Mouse (Mus musculus): ENCODE data around the gene Lrrc32.

Lrrc32 gene

DNA sequence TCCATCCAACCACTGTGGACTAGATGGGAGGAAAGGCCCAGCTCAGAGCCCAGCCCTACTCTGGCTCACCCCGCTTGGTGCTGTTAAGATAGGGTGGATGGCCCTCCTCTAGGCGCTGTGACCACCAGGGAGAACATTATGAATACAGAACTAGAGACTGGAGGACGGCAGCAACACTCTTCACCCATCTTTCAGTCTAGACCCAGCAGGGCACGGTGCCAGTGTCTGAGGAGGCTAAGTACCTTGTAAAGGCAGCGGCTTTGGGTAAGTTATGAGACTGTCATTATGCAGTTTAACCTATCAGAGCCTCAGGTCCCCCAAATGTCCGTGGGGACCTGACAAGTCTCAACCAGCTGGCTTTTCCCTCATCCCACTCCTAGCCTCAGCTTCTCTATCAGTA lies at the start of gene Lrrc32:
Gene Lrrc32, plus strand, starts transcription at position 153 of the 400 bp plus-strand sequence.
- DNase-seq (ENCODE audit: low read depth, low spot score), result no peak

DNA sequence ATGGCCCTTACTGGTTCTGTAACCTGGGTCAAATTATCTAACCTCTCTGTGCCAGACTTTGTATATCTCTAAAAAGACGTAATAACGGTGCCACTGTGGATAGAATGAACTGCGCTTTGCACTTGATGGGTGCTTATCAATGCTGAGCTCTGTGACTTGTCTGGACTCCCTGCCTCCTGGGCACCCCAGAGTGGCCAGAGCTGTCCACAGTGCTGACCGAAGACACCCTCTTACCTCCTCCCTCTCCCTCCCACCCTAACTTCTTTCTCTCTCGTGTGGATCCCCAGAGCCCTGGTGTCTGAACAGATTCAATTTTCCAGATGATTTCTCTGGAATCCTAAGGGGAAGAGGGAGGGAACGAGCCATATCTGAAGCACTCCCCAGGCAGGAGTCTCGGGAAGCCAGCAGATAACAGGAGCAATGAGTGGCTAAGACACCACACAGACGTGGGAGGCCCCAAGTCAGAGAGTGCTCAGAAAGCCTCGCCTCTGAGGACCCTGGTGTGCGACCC lies 49.1 kb upstream of the Lrrc32 start, which contains the start of gene Gucy2d:
Gene Gucy2d, plus strand, starts transcription at position 461 of the 511 bp plus-strand sequence.
- no peak for DNase-seq (ENCODE audit: low read depth, low spot score)

DNA sequence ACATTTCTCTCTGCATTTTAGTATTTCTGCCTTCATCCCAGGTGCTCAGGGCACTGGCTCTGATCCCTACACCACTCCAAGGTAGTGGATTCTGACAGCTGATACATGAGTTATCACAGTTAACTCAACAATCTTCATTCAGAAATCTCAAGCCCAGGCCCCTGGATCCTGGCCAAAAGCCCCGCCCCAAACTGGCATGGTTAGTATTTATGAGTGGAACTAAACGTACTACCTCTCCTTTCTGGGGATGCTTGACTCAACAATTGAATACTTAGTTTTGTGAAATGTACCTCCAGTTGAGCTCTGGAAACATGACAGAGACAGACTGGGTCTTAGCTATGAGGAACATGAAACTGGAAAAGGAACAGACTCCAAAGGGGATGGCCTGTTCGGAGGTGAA lies 42.2 kb upstream of the Lrrc32 start:
- no peak for DNase-seq (ENCODE audit: low read depth, low spot score)

DNA sequence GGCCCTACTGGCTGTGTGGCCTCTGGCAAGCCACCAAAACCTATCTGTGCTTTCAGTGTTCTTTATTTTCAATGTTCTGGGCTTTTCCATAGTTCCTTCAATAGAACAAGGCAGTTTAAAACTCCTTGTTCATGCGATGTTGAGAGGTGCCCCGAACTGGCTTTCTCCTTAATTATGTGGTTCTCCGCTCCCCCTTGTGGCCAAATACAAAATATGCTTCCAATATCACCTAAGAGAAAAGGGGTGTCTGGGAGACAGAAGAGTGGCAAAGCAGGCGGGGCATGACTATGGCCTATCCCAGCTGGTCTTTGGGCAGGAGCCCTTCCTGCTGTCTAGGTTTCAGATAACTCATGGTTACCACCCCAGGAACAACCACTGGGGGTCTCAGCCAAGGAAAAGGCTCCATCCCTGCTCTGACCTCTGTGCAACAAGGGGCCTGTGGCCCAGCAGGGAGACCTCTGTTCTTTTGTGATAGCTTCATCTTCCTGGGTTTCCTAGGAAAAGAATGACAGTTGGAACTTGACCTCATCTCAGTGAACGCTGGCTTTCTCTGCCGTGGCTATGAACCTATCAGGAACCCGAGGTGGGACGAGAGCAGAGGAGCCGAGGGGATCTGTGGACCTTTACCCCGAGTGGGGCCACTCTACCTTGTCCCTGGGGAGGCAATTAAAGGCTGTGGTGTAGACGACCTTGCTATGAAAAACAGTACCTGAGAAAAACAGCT lies 41.3 kb upstream of the Lrrc32 start:
- DNase-seq (ENCODE audit: low read depth, low spot score), result no peak

DNA sequence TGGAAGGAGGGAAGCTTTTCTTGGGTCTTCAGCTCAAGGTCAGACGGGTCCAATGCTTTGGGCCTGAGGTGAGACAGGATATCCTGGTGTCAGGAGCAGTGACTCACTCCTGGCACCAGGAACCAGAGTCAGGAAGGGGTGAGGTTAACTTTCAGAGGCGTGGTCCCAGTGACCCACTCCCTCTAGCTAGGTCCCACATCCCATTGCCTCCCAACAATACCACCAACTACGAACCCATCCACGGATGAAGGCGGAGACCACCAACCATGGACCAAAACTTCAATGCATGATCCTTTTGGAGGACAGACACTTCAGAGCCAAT lies 40.8 kb upstream of the Lrrc32 start:
- no peak for DNase-seq (ENCODE audit: low read depth, low spot score)

DNA sequence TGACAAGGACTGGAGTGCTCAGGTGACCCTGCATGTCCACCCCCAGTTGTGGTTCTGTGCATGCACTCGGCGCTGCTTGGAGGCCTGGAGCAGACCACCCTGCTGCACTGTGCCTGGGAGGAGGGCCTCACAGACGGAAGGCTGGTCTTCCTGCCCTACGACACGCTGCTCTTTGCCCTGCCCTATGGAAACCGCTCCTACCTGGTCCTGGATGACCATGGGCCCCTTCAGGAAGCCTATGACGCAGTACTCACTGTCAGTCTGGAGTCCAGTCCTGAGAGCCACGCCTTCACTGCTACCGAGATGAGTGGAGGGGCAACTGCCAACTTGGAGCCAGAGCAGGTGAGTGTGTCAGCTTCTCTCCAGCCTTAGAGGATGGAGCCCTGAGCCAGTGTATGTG lies 39.4 kb upstream of the Lrrc32 start:
- no peak for DNase-seq (ENCODE audit: low read depth, low spot score)

DNA sequence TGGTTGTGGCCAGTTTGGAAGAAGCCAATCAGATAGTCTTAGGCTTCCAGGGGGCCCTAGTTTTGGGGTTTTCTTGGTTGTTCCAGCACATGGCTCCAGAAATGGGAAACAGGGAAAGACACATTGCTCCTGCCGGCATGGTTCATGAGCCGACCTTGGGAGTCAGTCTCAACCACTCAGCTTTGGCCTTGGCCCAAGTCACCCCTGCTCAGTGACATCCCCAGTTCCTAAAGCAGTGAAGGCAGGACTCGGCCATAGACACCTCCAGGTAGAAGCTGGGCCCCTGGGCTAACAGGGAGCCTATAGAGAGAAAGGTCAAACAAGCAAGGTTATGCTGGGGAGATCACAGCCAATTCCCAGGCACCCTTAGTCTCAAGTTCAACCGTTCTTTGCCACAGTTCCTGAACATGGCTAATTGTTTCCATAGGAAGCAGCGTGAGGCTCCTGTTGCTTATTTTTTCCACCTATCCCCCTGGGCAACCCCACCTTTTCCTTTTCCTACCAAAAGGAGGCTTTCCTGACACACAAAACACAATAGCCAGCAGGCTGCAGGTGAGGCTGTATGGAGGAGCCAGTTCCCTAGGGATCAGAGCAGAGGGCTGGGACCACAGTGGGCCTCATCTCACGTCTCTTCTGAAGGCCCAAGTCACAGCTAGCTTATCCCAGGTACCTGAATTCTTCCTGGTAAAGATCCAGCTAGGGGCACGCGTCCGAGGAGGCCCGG lies 34.5 kb upstream of the Lrrc32 start:
- DNase-seq (ENCODE audit: low read depth, low spot score), result no peak

DNA sequence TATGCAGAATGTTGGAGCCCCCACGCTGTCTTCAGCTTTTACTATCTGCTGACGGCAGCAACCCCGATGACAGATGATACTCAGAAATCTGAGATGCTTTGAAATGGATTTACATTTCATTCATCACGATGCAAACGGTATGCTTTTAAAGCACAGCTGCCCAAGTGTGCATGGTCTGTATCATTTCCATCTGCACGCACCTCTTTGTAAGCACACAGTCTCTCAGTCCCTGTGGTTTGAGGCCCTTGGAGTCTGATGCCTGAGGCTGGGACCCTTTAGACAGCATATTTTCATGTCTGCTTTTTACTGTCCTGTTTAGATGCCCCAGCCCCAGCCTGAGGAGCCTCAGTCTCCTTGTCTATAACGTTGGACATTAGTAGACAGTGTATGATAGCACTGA lies 28.8 kb upstream of the Lrrc32 start:
- no peak for DNase-seq (ENCODE audit: low read depth, low spot score)

DNA sequence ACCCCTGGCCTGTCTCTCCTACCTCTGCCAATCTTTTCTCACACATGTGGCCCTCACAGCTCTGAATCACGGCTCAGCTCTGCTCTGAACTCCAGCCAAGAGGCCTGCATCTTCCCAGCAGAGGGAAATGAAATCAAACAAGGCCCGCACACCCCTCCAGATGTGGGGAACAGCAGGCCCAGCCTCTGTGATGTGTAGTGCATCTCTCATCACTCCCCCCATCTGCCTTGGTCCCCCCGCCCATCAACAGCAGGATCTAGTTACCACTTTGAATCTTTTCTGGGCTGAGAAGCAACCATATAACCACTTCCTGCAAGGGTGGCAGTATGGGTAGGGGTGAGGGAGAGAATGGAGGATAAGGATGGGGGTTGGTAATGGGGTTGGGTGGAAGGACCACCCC lies 20.0 kb upstream of the Lrrc32 start:
- no peak for DNase-seq (ENCODE audit: low read depth, low spot score)

DNA sequence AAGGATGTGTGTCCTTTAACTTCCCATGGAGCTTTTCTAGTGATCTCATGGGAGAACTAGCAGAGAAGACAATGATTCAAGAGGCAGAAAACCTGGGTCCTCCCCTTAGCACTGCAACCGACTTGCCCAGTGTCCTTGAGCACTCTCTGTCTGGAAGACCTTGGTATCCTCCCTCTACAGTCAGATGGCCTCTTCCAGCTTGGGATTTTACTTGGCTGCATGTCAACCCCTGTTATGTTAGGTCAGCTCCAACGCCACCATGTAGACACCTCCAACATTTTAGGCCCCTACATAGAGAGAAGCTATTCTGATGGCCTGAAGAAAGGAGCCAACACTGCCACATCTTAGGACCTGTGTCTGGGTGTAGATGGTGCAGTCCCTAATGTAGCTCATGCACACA lies 16.6 kb upstream of the Lrrc32 start:
- DNase-seq (ENCODE audit: low read depth, low spot score), result no peak

DNA sequence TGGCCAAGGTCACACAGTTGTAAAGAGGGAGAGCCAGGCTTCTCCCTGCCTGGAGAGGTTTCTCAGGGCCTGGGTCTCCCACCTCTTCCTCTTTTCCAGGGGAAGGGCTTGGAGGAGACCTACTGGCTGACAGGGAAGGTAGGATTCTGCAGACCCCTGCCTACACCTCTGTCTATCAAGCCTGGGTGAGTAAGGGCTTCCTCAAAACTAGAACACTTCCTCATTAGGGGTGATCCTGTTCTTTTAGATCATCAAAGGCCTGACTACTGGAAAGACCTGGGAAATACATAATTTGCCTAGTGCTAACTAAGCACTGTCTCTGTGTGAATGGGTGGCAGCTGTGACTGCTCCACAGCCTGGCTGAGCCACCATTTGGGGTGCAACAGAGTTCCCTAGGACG lies 14.5 kb upstream of the Lrrc32 start:
- no peak for DNase-seq (ENCODE audit: low read depth, low spot score)

DNA sequence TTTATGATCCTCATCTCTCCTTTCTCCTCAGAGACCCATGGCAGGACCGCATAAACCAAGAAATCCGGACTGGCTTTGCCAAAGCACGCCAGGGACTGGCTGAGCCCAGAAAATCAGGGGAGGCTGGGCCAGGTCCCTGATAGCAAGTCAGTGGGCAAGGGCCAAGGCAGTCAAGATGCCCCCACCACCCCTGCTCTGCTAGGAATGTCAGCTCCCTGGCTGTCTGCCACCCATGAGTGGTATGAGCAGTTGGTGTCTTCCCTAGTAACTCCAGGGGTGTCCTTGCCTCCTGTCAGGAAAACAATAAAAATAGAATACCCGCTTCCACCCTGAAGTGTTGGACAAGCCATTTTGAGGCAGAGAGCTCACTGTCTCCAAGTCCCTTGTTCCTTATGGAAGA lies 11.9 kb upstream of the Lrrc32 start:
- no peak for DNase-seq (ENCODE audit: low read depth, low spot score)

DNA sequence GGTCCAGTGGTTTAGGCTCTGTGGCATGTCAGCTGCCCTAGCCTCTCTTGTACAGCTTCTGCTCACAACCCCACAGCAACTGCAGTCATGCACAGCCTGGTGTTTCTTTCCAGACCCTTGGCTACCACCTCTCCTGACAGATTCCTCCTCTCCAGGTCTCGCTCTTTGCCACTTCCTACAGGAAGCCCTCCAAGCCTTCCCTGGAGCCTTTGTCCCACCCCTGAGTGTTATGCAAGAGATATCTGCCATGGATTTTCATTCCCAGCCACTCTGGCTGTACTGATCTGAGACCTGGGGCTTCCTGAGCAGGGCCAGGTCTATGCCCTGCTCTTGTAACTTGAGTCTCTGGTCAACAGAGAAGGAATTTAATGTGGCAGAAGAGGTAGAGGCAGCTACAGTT lies 8.6 kb upstream of the Lrrc32 start:
- DNase-seq (ENCODE audit: low read depth, low spot score), result no peak

DNA sequence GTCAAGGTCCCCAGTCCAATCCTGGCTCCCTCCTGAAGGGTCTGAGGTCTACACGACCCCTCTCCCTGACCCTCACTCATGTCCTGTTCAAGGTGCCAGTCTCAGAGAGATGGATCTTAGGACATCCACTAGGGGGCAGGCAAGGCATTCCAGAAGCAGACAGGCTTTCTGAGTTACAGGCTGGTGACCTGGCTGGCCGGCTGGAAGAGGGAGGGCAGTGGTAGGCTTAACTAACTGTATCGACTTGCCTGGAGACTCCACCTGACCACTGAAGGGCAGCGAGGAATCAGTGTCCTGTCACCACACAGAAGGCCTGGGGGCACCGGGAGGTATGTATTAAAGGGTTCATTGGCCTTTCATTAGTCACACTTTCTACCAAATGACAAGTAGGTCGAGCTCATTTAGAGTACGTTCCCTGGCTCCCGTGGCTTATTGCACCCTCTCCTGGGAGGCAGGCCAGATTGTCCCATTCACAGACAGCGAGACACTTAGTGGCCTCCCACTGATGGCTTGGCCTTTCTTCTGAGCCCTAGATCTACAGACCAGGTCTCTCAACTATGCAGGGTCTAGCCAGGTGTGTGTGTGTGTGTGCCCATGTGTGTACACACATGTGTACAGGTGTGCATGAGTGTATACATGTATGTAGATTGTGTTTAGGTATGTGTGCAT lies 7.9 kb upstream of the Lrrc32 start:
- peak; percentile 74 for DNase-seq (ENCODE audit: low read depth, low spot score)

DNA sequence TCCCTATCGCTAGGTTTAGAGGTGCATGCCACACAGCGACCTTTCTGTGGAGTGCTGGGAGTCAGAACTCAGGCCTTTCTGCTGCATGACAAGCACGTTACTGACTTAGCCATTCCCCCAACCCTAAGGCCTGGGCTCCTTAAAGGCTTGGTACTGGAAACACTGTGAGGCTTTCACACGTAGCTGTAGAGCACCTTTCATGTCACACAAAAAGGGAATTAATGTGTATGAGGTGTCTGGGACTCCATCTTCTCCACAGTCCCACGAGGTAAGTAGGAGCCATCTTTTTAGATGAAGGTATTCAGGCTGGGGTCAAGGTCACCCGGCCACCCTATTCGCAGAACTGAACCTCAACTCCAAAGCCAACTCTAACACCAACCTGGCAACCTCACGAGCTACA lies 7.2 kb upstream of the Lrrc32 start:
- DNase-seq (ENCODE audit: low read depth, low spot score), result no peak

DNA sequence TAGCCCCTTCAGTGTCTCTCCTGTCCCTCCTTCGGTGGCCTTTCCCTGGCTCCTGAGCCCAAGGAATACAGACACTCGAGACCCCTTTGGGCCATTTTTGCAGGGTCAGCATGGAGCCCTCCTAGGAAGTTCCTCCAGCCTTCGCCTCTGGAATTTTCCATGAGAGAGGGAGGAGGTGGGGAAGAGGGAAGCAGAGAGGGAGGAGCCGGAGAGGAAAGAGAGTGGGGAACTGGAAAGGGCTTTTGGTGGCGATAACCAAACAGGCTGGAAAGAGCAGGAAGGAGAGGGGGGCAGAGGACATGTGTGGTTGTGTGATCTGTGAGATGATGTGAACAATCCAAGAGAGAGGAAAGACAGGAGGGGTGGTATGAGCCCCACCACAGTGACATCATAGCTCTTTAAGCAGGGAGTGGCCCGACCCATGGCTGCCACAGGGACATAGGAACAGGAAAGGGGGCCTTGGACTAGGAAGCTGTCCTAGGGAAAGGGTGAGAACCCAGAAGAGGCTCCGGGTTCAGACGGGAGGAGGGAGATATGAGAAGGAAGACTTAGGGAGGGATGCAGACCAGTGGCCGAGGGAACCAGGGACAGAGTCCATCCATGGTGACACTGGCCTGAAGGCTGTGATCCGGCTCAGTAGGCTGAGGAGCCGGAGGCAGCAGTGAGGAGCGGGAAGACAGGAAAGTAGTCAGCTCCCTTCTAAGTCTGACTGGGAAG lies 6.4 kb upstream of the Lrrc32 start:
- DNase-seq (ENCODE audit: low read depth, low spot score), result no peak

DNA sequence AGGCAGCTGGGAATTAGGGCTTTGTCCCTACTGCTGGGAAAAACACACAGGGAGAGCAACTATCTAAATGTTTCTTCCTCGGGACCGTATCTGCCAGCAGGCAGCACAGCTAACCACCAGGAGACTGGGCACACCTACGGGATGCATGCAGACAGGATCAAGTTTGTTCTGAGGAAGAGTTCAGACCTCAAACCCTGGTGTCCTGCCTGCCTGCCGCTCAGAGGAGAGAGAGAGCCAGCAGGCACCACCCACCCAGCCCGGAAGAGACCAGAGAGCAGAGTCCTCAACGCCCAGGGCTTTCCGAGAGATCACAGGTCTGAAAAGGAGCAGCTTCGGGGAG lies 5.8 kb upstream of the Lrrc32 start:
- DNase-seq (ENCODE audit: low read depth, low spot score), result no peak

DNA sequence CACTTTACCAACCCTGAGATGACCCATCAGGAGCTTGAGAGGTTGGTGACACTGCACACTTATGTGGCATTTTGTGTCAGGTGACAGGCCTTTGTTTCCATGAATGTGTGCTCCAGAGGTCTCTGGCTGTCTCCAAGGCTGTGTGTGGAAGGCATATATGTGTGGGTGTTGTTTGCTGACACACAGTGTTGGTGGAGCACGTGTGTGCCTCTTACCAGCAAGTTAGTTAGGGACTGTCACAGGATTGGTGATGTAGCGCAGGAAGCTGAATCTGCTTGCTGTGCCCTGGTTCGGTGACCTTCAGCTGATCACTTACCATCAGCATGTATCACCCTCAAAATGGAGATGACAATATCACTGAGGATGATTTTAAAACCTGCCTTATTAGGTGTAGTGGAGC lies 4.2 kb upstream of the Lrrc32 start:
- no peak for DNase-seq (ENCODE audit: low read depth, low spot score)

DNA sequence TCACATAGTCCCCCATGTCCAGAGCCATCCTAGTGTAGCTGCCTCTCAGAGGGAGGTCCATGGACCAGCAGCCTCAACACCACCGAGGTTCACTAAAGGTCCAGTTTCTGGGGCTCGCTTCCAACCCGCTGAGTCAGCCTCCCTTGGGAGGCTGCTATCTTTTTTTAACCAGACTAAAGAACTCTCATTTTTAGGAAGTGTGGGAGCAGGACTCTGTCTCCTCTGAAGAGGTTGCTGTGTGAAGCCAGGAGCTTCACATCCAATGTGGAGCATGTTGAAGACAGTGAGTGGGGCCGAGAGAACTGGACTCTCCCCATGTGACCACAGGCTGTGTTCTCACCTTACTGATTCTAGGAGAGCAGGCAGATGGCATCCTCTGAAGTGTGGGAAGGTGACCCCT lies 3.6 kb upstream of the Lrrc32 start:
- DNase-seq (ENCODE audit: low read depth, low spot score), result no peak

DNA sequence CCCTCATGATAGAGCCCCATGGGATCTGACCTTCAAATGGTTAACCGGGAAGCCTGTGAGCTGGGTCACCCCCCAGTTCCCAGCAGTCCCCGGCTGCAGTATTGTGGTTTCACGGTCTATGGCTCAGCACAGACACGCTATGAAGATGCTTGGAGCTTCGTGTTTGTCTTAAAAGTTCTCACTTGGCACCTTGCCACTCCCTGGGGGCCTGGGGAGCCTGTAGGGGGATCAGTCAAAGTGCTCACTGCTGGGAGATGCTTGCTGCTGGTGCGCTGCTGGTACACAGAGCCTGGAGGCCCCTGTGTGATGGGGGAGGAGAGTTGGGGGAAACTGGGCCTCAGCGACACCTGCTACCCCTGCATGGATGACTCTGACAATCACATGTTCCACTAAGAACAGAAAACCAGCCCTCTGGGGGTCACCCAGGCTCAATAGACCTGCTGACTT lies 2.6 kb upstream of the Lrrc32 start:
- DNase-seq (ENCODE audit: low read depth, low spot score), result no peak

DNA sequence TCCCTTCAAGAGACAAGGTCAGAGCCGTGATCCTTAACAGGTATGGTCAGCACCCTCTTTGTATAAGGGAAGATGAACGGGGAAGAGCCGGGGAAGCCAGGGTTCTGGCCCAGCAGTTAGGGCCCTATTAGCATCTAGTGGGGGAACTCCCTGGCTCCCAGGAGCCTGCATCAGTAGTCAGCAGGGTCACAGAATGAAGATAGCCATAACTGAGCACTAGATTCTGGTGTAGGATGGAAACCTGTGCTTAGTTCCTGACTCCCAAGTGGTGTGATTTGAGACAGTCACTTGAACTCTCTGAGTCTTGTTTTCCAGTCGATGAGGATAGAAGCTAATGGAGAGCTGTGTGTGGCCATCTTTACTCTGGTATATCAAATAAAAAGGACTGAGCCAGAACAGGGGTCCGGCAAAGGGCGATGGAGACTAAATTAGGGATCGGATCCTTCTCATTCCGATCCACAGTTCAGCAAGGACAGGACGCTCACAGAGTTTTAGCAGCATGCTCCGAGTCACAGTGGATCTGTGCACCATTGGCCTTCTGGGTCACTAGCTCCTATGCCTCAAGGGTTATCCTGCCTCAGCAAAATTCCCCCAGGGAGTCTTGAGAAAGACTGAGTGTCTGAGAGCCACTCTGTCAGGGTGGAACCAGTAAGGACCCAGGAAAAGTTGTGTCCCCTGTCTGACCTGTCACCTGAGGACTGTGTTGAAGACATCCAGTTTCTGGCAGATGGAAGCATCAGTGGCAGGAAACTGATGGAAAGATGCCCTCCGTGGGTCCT lies 1.7 kb upstream of the Lrrc32 start:
- no peak for DNase-seq (ENCODE audit: low read depth, low spot score)

Measured in retina, adult 2 months (tissue).